Mouse (Mus musculus) heart, embryonic 11.5 days (tissue): ENCODE measurements around the gene Rhox3g. TPM values are rescaled to one million over a fixed set of nuclear protein-coding genes. Genes with fewer than 3 reads are reported as not detected.
"Not testable (repeated sequence)": the region's sequence is repeated elsewhere in the genome, so short reads cannot be mapped to it uniquely, and the experiment has no call there.

Experiments
- ATAC-seq: fragments of 200-750 bp; cut with Nextera tagmentation; replicated peaks from 2 replicates; pipeline ENCODE4 v1.8.0; 2017; ENCODE audit warnings: moderate library complexity; ENCODE audit not compliant: insufficient number of reproducible peaks, low FRiP score, low TSS enrichment
- H3K27ac ChIP-seq: fragments of 300-500 bp; sonication (generic); 2 replicates; pipeline ENCODE4 v1.5.1; 2014; ENCODE audit warnings: mild to moderate bottlenecking, low read depth, low read length
- H3K27me3 ChIP-seq: fragments of 300-500 bp; sonication (generic); 2 replicates; pipeline ENCODE4 v1.6.1; 2014; ENCODE audit warnings: mild to moderate bottlenecking, low read length, mixed read lengths; ENCODE audit not compliant: control insufficient read depth, insufficient read depth
- H3K36me3 ChIP-seq: fragments of 300-500 bp; sonication (generic); 2 replicates; pipeline ENCODE4 v1.6.1; 2014; ENCODE audit warnings: mild to moderate bottlenecking, low read length, moderate library complexity, mixed read lengths; ENCODE audit not compliant: control insufficient read depth, insufficient read depth
- H3K4me1 ChIP-seq: fragments of 300-500 bp; sonication (generic); 2 replicates; pipeline ENCODE4 v1.6.1; 2014; ENCODE audit warnings: low read length; ENCODE audit not compliant: control insufficient read depth, insufficient read depth
- H3K4me2 ChIP-seq: fragments of 300-500 bp; sonication (generic); 2 replicates; pipeline ENCODE4 v1.6.1; 2014; ENCODE audit warnings: mild to moderate bottlenecking, moderate library complexity
- H3K4me3 ChIP-seq: fragments of 300-500 bp; sonication (generic); 2 replicates; pipeline ENCODE4 v1.5.1; 2014; ENCODE audit warnings: low read depth, low read length
- H3K9ac ChIP-seq: fragments of 300-500 bp; sonication (generic); 2 replicates; pipeline ENCODE4 v1.6.1; 2014; ENCODE audit warnings: mild to moderate bottlenecking, low read depth, low read length, moderate library complexity
- H3K9me3 ChIP-seq: fragments of 300-500 bp; sonication (generic); replicated peaks from 2 replicates; pipeline ENCODE4 v1.6.1; 2016; ENCODE audit warnings: low read length; ENCODE audit not compliant: control insufficient read depth
- WGBS: fragments of 180-500 bp; shearing (Covaris S2); extraction: QIAGEN DNeasy Blood & Tissue Kit; methylation state at CpG from one replicate; pipeline ENCODE4 v1.1.7; 2014; ENCODE audit not compliant: insufficient replicate concordance; 5-methylcytosine and 5-hydroxymethylcytosine counted together
- polyA plus RNA-seq: library from polyadenylated mRNA; unstranded; fragments of >200 nt; fragmentation: Nextera tagmentation; extraction: Ambion mirVana; gene quantifications from 2 replicates; pipeline ENCODE4 v1.2.1, GENCODE M21; 2014

The Rhox3g gene
- polyA plus RNA-seq: not detected in 2 replicates

GRCm38 (mm10) chrX:37628512-37628911, at the start of gene Rhox3g:
Gene Rhox3g, minus strand, starts transcription at chrX:37628612.
- 87% methylated on average over 2 of the region's 2 CpGs for WGBS
- H3K36me3 ChIP-seq, H3K9ac ChIP-seq, ATAC-seq, H3K4me3 ChIP-seq, H3K27ac ChIP-seq, H3K9me3 ChIP-seq, H3K4me1 ChIP-seq, H3K4me2 ChIP-seq, H3K27me3 ChIP-seq: not testable (repeated sequence)

- 82% methylated on average over 8 of the region's 8 CpGs for WGBS
Measured at GRCm38 (mm10) chrX:37673177-37673576, 44.8 kb upstream of the Rhox3g start, which contains the start of gene Rhox2h. Gene Rhox2h, minus strand, starts transcription at chrX:37673277.

GRCm38 (mm10) chrX:37668664-37669063, 40.3 kb upstream of the Rhox3g start, which contains the start of gene Rhox3h:
Gene Rhox3h, minus strand, starts transcription at chrX:37668764.
- not testable (repeated sequence) for ATAC-seq, H3K4me1 ChIP-seq, H3K36me3 ChIP-seq, H3K4me2 ChIP-seq, H3K27ac ChIP-seq, H3K9me3 ChIP-seq, H3K9ac ChIP-seq, H3K4me3 ChIP-seq, H3K27me3 ChIP-seq
- no CpG with 5 or more reads among the region's 3 CpGs for WGBS

More at GRCm38 (mm10) chrX:37673177-37673576, 44.8 kb upstream of the Rhox3g start, which contains the start of gene Rhox2h:
- not testable (repeated sequence) for H3K9me3 ChIP-seq, H3K4me3 ChIP-seq, H3K36me3 ChIP-seq, ATAC-seq, H3K27me3 ChIP-seq, H3K4me2 ChIP-seq, H3K4me1 ChIP-seq, H3K9ac ChIP-seq, H3K27ac ChIP-seq

GRCm38 (mm10) chrX:37651227-37651626, 22.8 kb upstream of the Rhox3g start, which contains the start of gene Rhox4g:
Gene Rhox4g, minus strand, starts transcription at chrX:37651327.
- 85% methylated on average over 13 of the region's 20 CpGs for WGBS
- not testable (repeated sequence) for H3K9me3 ChIP-seq, H3K36me3 ChIP-seq, H3K4me3 ChIP-seq, H3K27ac ChIP-seq, ATAC-seq, H3K27me3 ChIP-seq, H3K4me2 ChIP-seq, H3K4me1 ChIP-seq, H3K9ac ChIP-seq

- H3K4me2 ChIP-seq, ATAC-seq, H3K9ac ChIP-seq, H3K27me3 ChIP-seq, H3K4me3 ChIP-seq, H3K4me1 ChIP-seq, H3K9me3 ChIP-seq, H3K27ac ChIP-seq, H3K36me3 ChIP-seq: not testable (repeated sequence)
- WGBS: 90% methylated on average over 6 of the region's 6 CpGs
Measured at GRCm38 (mm10) chrX:37643370-37643769, 15.0 kb upstream of the Rhox3g start, which contains the start of gene Rhox2g. Gene Rhox2g, minus strand, starts transcription at chrX:37643470.

- ATAC-seq: not testable (repeated sequence)
Measured at GRCm38 (mm10) chrX:37607604-37608003, 20.8 kb downstream of the Rhox3g start, which contains the start of gene Rhox4f. Gene Rhox4f, minus strand, starts transcription at chrX:37607704.

GRCm38 (mm10) chrX:37580692-37581091, 47.7 kb downstream of the Rhox3g start, which contains the start of gene Rhox3f:
Gene Rhox3f, plus strand, starts transcription at chrX:37580992.
- H3K4me3 ChIP-seq, H3K27ac ChIP-seq, H3K36me3 ChIP-seq, H3K9ac ChIP-seq, H3K9me3 ChIP-seq, H3K4me1 ChIP-seq, ATAC-seq, H3K27me3 ChIP-seq, H3K4me2 ChIP-seq: not testable (repeated sequence)

More at GRCm38 (mm10) chrX:37607604-37608003, 20.8 kb downstream of the Rhox3g start, which contains the start of gene Rhox4f:
- H3K4me3 ChIP-seq, H3K36me3 ChIP-seq, H3K9ac ChIP-seq, H3K4me2 ChIP-seq, H3K9me3 ChIP-seq, H3K27ac ChIP-seq, H3K27me3 ChIP-seq, H3K4me1 ChIP-seq: not testable (repeated sequence)
- WGBS: 94% methylated on average over 15 of the region's 19 CpGs

Other genes starting within 250 kb of the Rhox3g start
- gene Rhox3a2, start 248.6 kb downstream of the Rhox3g start, polyA plus RNA-seq: not detected in 2 replicates
- 0.17 and 0.42 TPM in 2 replicates for gene Rhox4a2, start 237.8 kb downstream of the Rhox3g start, polyA plus RNA-seq
- gene Rhox2b, start 216.5 kb downstream of the Rhox3g start, polyA plus RNA-seq: not detected in 2 replicates
- not detected in 2 replicates for gene Rhox4b, start 196.1 kb downstream of the Rhox3g start, polyA plus RNA-seq
- gene Rhox2c, start 174.9 kb downstream of the Rhox3g start, polyA plus RNA-seq: not detected in 2 replicates
- not detected in 2 replicates for gene Rhox3c, start 170.0 kb downstream of the Rhox3g start, polyA plus RNA-seq
- gene Rhox4c, start 148.3 kb downstream of the Rhox3g start, polyA plus RNA-seq: not detected in 2 replicates
- not detected in 2 replicates for gene Rhox2d, start 135.2 kb downstream of the Rhox3g start, polyA plus RNA-seq
- gene Rhox4d, start 114.3 kb downstream of the Rhox3g start, polyA plus RNA-seq: not detected in 2 replicates
- gene Rhox2e, start 98.2 kb downstream of the Rhox3g start, polyA plus RNA-seq: not detected in 2 replicates
- not detected in 2 replicates for gene Rhox3e, start 86.6 kb downstream of the Rhox3g start, polyA plus RNA-seq
- gene Rhox4e, start 71.2 kb downstream of the Rhox3g start, polyA plus RNA-seq: not detected in 2 replicates
- not detected in 2 replicates for gene Rhox2f, start 57.2 kb downstream of the Rhox3g start, polyA plus RNA-seq
- gene Rhox3f, start 47.6 kb downstream of the Rhox3g start, polyA plus RNA-seq: not detected in 2 replicates
- gene Rhox4f, start 20.9 kb downstream of the Rhox3g start, polyA plus RNA-seq: not detected in 2 replicates
- gene Rhox2g, start 14.9 kb upstream of the Rhox3g start, polyA plus RNA-seq: not detected in 2 replicates
- not detected in 2 replicates for gene Rhox4g, start 22.7 kb upstream of the Rhox3g start, polyA plus RNA-seq
- not detected in 2 replicates for gene Rhox3h, start 40.2 kb upstream of the Rhox3g start, polyA plus RNA-seq
- gene Rhox2h, start 44.7 kb upstream of the Rhox3g start, polyA plus RNA-seq: not detected in 2 replicates
- 13.7 and 16.5 TPM in 2 replicates for gene Rhox5, start 176.2 kb upstream of the Rhox3g start, polyA plus RNA-seq
- gene Rhox6, start 198.3 kb upstream of the Rhox3g start, polyA plus RNA-seq: not detected in 2 replicates
- not detected in 2 replicates for gene Rhox7a, start 203.1 kb upstream of the Rhox3g start, polyA plus RNA-seq